Mouse (Mus musculus) brain, embryonic 14.5 days (tissue): ENCODE measurements at regions not wholly inside any gene's neighbourhood (a gene's known extent, or its start where the extent isn't known, plus 50 kb on each side); places are given as distances from the start of the nearest gene placed in this dataset.
"Not testable (repeated sequence)": the region's sequence is repeated elsewhere in the genome, so short reads cannot be mapped to it uniquely, and the experiment has no call there.

ENCODE experiments used
- CTCF ChIP-seq: fragments of 200-500 bp; IDR thresholded peaks from 2 replicates; pipeline ENCODE4 v1.5.1; 2012; ENCODE audit warnings: inconsistent platforms, mild to moderate bottlenecking, moderate library complexity, borderline replicate concordance; ENCODE audit not compliant: insufficient read depth, insufficient read length; ENCODE audit errors: extremely low read depth
- POLR2A ChIP-seq: fragments of 200-500 bp; IDR thresholded peaks from 2 replicates; pipeline ENCODE4 v1.6.1; 2012; ENCODE audit warnings: mild to moderate bottlenecking, inconsistent platforms, borderline replicate concordance; ENCODE audit not compliant: poor library complexity, insufficient read depth, insufficient read length, severe bottlenecking; ENCODE audit errors: extremely low read depth

DNA sequence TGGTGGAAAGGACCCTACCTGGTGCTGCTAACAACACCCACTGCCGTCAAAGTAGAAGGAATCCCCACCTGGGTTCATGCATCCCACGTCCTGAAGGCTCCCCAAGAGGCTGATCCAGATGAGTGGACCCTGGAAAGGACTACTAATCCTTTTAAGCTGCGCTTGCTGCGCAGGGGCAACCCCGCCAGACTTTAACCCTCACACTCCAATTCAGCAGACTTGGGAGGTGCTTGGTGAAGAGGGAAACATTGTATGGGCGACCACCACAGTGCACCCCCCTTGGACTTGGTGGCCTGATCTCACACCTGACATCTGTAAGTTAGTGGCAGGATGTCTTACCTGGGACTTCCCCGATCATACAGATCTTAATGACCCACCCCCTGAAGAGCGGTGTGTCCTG is 231.9 kb upstream of the Ywhaq start:
- TF ChIP-seq CTCF, POLR2A: not testable (repeated sequence)
